Mouse (Mus musculus): ENCODE measurements around the gene Fmn2. TPM values are rescaled to one million over a fixed set of nuclear protein-coding genes. Genes with fewer than 3 reads are reported as not detected.

Gene Fmn2
- total RNA-seq (2023), result 1 to 10 TPM in 1 of 2 experiments, under 1 TPM in 1; 0.33 to 1.2 TPM

DNA sequence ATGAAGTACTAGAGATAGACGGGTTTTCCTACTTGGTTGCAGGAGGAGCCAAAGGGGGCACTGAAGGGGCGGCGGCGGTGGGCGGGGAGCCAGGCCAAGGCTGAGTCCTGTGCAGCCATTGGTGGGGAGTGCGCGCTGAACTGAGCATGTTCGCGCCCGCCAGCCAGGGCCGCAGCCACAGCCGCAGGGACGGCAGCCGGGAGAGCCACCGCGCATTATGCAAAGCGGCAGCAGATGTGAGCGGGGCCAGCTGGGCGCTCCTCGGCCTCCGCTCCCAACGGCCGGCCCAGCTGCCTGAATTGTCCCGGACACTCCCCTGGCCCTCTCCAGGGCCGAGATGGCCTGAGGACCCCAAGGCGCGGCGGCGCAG is at the start of gene Fmn2:
TSS of gene Fmn2 (plus strand) at position 165 of the 370 bp plus-strand sequence.

Other genes with a start within 250 kb of the Fmn2 start
- gene Olfr419, start 249.8 kb upstream of the Fmn2 start, total RNA-seq (2023), result not detected
- not detected for gene Mptx1, start 171.3 kb upstream of the Fmn2 start, total RNA-seq (2023)
- gene Olfr417, start 136.7 kb upstream of the Fmn2 start, total RNA-seq (2023), result not detected
- gene Olfr248, start 110.8 kb upstream of the Fmn2 start, total RNA-seq (2023), result not detected
- not detected for gene Olfr414, start 77.8 kb upstream of the Fmn2 start, total RNA-seq (2023)
- not detected for gene Olfr220, start 59.7 kb upstream of the Fmn2 start, total RNA-seq (2023)

Measured in neutrophil, adult 59 days (primary cell).